Comparison of ENCODE assay signal across 7 mouse cellular contexts in genomic region chr1:169747473-169747872, GRCm38 (mm10). TPM values are rescaled to one million over a fixed set of nuclear protein-coding genes. Genes with fewer than 3 reads are reported as not detected.
A peak's percentile ranks its signal among the peaks of the same experiment; 100 is the strongest.
DNase-seq lines count a peak whose midpoint lies in the region; ATAC-seq and TF ChIP-seq lines count a peak whose summit lies in the region.

TSS of gene Rgs4 (minus strand) at chr1:169747642.

- peak; percentile 89 for ATAC-seq in cerebellum, adult (ENCODE audit: insufficient number of reproducible peaks, low FRiP score, low TSS enrichment)
- no peak for ATAC-seq in heart, embryonic 12.5 days (ENCODE audit: insufficient number of reproducible peaks, low FRiP score)
- peak; percentile 89; the same call in 1 of the 2 replicates for ATAC-seq in kidney, embryonic 16.5 days (ENCODE audit: low FRiP score, low TSS enrichment)
- peak; percentile 91 for ATAC-seq in limb, embryonic 13.5 days (ENCODE audit: low FRiP score, low read depth)
- peak; percentile 92 for ATAC-seq in midbrain, postnatal 0 days (ENCODE audit: low FRiP score)

- H3K4me1 ChIP-seq in forebrain, embryonic 10.5 days: peaks cover 11% of the 10 kb centered on the region
- 0 out of 2 replicates have a peak, but pooled peaks cover 5% of the 10 kb centered on the region for H3K4me1 ChIP-seq in heart, embryonic 12.5 days (replicated peaks)
- 0 out of 2 replicates have a peak, but pooled peaks cover 8% of the 10 kb centered on the region for H3K4me1 ChIP-seq in kidney, embryonic 16.5 days (ENCODE audit: insufficient read depth, low read length)
- peaks cover 11% of the 10 kb centered on the region; the same call in 1 of the 2 replicates for H3K4me1 ChIP-seq in limb, embryonic 13.5 days
- 0 out of 2 replicates have a peak, but pooled peaks cover 4% of the 10 kb centered on the region for H3K4me1 ChIP-seq in midbrain, postnatal 0 days (ENCODE audit: insufficient read depth, low read length)

- H3K36me3 ChIP-seq in forebrain, embryonic 10.5 days (replicated peaks): no peaks in the 10 kb centered on the region
- no peaks in the 10 kb centered on the region for H3K36me3 ChIP-seq in heart, embryonic 12.5 days
- H3K36me3 ChIP-seq in kidney, embryonic 16.5 days (ENCODE audit: insufficient read depth, low read length): no peaks in the 10 kb centered on the region
- no peaks in the 10 kb centered on the region for H3K36me3 ChIP-seq in limb, embryonic 13.5 days
- H3K36me3 ChIP-seq in midbrain, postnatal 0 days (ENCODE audit: insufficient read depth, low read length): no peaks in the 10 kb centered on the region

- H3K27me3 ChIP-seq in forebrain, embryonic 10.5 days (ENCODE audit: poor library complexity, severe bottlenecking): peaks cover 33% of the 10 kb centered on the region
- peaks cover 13% of the 10 kb centered on the region; the same call in 1 of the 2 replicates for H3K27me3 ChIP-seq in heart, embryonic 12.5 days (replicated peaks)
- peaks cover 36% of the 10 kb centered on the region for H3K27me3 ChIP-seq in kidney, embryonic 16.5 days (ENCODE audit: insufficient read depth, low read length)
- H3K27me3 ChIP-seq in limb, embryonic 13.5 days: peaks cover 59% of the 10 kb centered on the region
- H3K27me3 ChIP-seq in midbrain, postnatal 0 days (ENCODE audit: insufficient read depth, low read length): no peaks in the 10 kb centered on the region

- H3K4me3 ChIP-seq in forebrain, embryonic 10.5 days: peak within 1 kb of the TSS; percentile 46
- peak within 1 kb of the TSS; percentile 44 for H3K4me3 ChIP-seq in heart, embryonic 12.5 days
- peak within 1 kb of the TSS; percentile 35 for H3K4me3 ChIP-seq in kidney, embryonic 16.5 days (ENCODE audit: low read length)
- peak within 1 kb of the TSS; percentile 41 for H3K4me3 ChIP-seq in limb, embryonic 13.5 days
- H3K4me3 ChIP-seq in midbrain, postnatal 0 days (ENCODE audit: low read depth, low read length): peak within 1 kb of the TSS; percentile 42

- no peak for TF ChIP-seq CTCF in midbrain, postnatal 0 days (IDR thresholded peaks at IDR 0.05)

- peak; percentile 67 for DNase-seq in forebrain, embryonic 10.5 days (ENCODE audit: extremely low spot score, low spot score)
- peak; percentile 90 for DNase-seq in midbrain, postnatal 0 days (ENCODE audit: low spot score)
- DNase-seq in testis, postnatal 10 days (ENCODE audit: low spot score): peak; percentile 43

- H3K4me2 ChIP-seq in heart, embryonic 12.5 days: peak within 1 kb of the TSS; percentile 76
- H3K4me2 ChIP-seq in kidney, embryonic 16.5 days (replicated peaks; ENCODE audit: low read depth, low read length): peak within 1 kb of the TSS; percentile 54
- peak within 1 kb of the TSS; percentile 70 for H3K4me2 ChIP-seq in limb, embryonic 13.5 days (replicated peaks)
- H3K4me2 ChIP-seq in midbrain, postnatal 0 days (ENCODE audit: low read depth, low read length, poor library complexity, severe bottlenecking): peak within 1 kb of the TSS; percentile 68

- H3K9me3 ChIP-seq in forebrain, embryonic 10.5 days: no peaks in the 10 kb centered on the region
- H3K9me3 ChIP-seq in heart, embryonic 12.5 days (replicated peaks): no peaks in the 10 kb centered on the region
- no peaks in the 10 kb centered on the region for H3K9me3 ChIP-seq in kidney, embryonic 16.5 days (ENCODE audit: low read length)
- H3K9me3 ChIP-seq in limb, embryonic 13.5 days: no peaks in the 10 kb centered on the region
- H3K9me3 ChIP-seq in midbrain, postnatal 0 days (ENCODE audit: low read length): no peaks in the 10 kb centered on the region

- H3K9ac ChIP-seq in heart, embryonic 12.5 days: no peak within 1 kb of the TSS
- H3K9ac ChIP-seq in kidney, embryonic 16.5 days (replicated peaks; ENCODE audit: low read length): no peak within 1 kb of the TSS; the same call in 1 of the 2 replicates
- H3K9ac ChIP-seq in limb, embryonic 13.5 days: 0 out of 2 replicates have a peak within 1 kb of the TSS, but pooled peaks have one; percentile 26
- H3K9ac ChIP-seq in midbrain, postnatal 0 days (replicated peaks; ENCODE audit: low read length, poor library complexity, severe bottlenecking): peak within 1 kb of the TSS; percentile 51

- H3K27ac ChIP-seq in forebrain, embryonic 10.5 days: no peak within 1 kb of the TSS
- H3K27ac ChIP-seq in heart, embryonic 12.5 days (ENCODE audit: poor library complexity, severe bottlenecking): no peak within 1 kb of the TSS
- no peak within 1 kb of the TSS for H3K27ac ChIP-seq in kidney, embryonic 16.5 days (ENCODE audit: low read length)
- H3K27ac ChIP-seq in limb, embryonic 13.5 days: no peak within 1 kb of the TSS
- peak within 1 kb of the TSS; percentile 78 for H3K27ac ChIP-seq in midbrain, postnatal 0 days (ENCODE audit: low read depth, low read length)

- whole genome bisulfite sequencing in forebrain, embryonic 10.5 days: 2% methylated on average over 16 of the region's 16 CpGs
- WGBS in heart, embryonic 12.5 days: under 1% methylated on average over 16 of the region's 16 CpGs
- 1% methylated on average over 16 of the region's 16 CpGs for WGBS in kidney, embryonic 16.5 days
- under 1% methylated on average over 16 of the region's 16 CpGs for WGBS in limb, embryonic 13.5 days
- under 1% methylated on average over 16 of the region's 16 CpGs for WGBS in midbrain, postnatal 0 days

RNA-seq across cellular contexts. Expression of gene Rgs4, which starts in this region (rescaled TPM):
- 1.7 and 2.8 TPM in 2 replicates for polyA plus RNA-seq in forebrain, embryonic 10.5 days (2016; fragmentation: Nextera tagmentation; extraction: Ambion mirVana)
- polyA plus RNA-seq in heart, embryonic 12.5 days (2016; fragmentation: Nextera tagmentation; extraction: Ambion mirVana): 2.5 and 2.9 TPM in 2 replicates
- 2.8 and 4.1 TPM in 2 replicates for polyA plus RNA-seq in kidney, embryonic 16.5 days (2015; fragmentation: Nextera tagmentation; extraction: Ambion mirVana)
- 2.0 and 2.4 TPM in 2 replicates for polyA plus RNA-seq in limb, embryonic 13.5 days (2015; fragmentation: Nextera tagmentation; extraction: Ambion mirVana)
- 59.5 and 75.0 TPM in 2 replicates for total RNA-seq in midbrain, postnatal 0 days (2014; rRNA removed)
- 69.7 and 73.1 TPM in 2 replicates for polyA plus RNA-seq in midbrain, postnatal 0 days (2015; fragmentation: Nextera tagmentation; extraction: Ambion mirVana)

Comparison
In these comparisons a context has a peak if more than half of its experiments do, and no peak if none do; other contexts are left out.
1. RNA of gene Rgs4 (polyA plus RNA-seq): 69.7 to 73.1 TPM in midbrain, postnatal 0 days; 2.5 to 2.9 TPM in heart, embryonic 12.5 days, 2.8 to 4.1 TPM in kidney, embryonic 16.5 days, 1.7 to 2.8 TPM in forebrain, embryonic 10.5 days and 2.0 to 2.4 TPM in limb, embryonic 13.5 days; every median in the first group is over 10 times any median in the second.
2. H3K9ac ChIP-seq: peak in limb, embryonic 13.5 days (single experiment) and midbrain, postnatal 0 days (single experiment); none in heart, embryonic 12.5 days (single experiment) and kidney, embryonic 16.5 days (single experiment).
3. Peak in every context shown above with its lines, with median percentiles within 50 percentile points of each other: DNase-seq, H3K4me3 ChIP-seq and H3K4me2 ChIP-seq.